Comparison of ENCODE assay signal across 16 mouse cellular contexts in genomic region chr3:7007811-7008359, GRCm38 (mm10).
DNase-seq lines count a peak whose midpoint lies in the region; ATAC-seq lines count a peak whose summit lies in the region.
"Had no signal": no experiment of that assay in that cellular context is flagged by ENCODE, and none has a peak within 500 bp of the region (broad histone marks: within the 10 kb centered on the region; RNA-seq: fewer than 3 reads in every experiment).

No protein-coding gene starts in this region.

- no peaks in the 10 kb centered on the region for H3K27me3 ChIP-seq in embryonic facial prominence, embryonic 12.5 days
- H3K27me3 ChIP-seq in limb, embryonic 10.5 days (ENCODE audit: low read depth, poor library complexity, severe bottlenecking): no peaks in the 10 kb centered on the region
- H3K27me3 ChIP-seq in midbrain, embryonic 15.5 days (replicated peaks): no peaks in the 10 kb centered on the region
- H3K27me3 ChIP-seq: liver, embryonic 15.5 days had no signal

- no peak overlapping the region for H3K4me3 ChIP-seq in embryonic facial prominence, embryonic 12.5 days
- H3K4me3 ChIP-seq in limb, embryonic 10.5 days: no peak overlapping the region
- H3K4me3 ChIP-seq in midbrain, embryonic 15.5 days: no peak overlapping the region
- H3K4me3 ChIP-seq: heart, embryonic 10.5 days; liver, embryonic 15.5 days had no signal

- no peaks in the 10 kb centered on the region for H3K36me3 ChIP-seq in embryonic facial prominence, embryonic 12.5 days
- no peaks in the 10 kb centered on the region for H3K36me3 ChIP-seq in limb, embryonic 10.5 days
- no peaks in the 10 kb centered on the region for H3K36me3 ChIP-seq in midbrain, embryonic 15.5 days (replicated peaks)
- H3K36me3 ChIP-seq: heart, embryonic 10.5 days; liver, embryonic 15.5 days had no signal

- no peaks in the 10 kb centered on the region for H3K9me3 ChIP-seq in embryonic facial prominence, embryonic 12.5 days
- H3K9me3 ChIP-seq in limb, embryonic 10.5 days (replicated peaks): no peaks in the 10 kb centered on the region
- no peaks in the 10 kb centered on the region for H3K9me3 ChIP-seq in midbrain, embryonic 15.5 days
- H3K9me3 ChIP-seq: heart, embryonic 10.5 days; liver, embryonic 15.5 days had no signal

- H3K4me1 ChIP-seq in embryonic facial prominence, embryonic 12.5 days: no peaks in the 10 kb centered on the region
- peaks cover 19% of the 10 kb centered on the region; the same call in 1 of the 2 replicates for H3K4me1 ChIP-seq in limb, embryonic 10.5 days
- H3K4me1 ChIP-seq in midbrain, embryonic 15.5 days: peaks cover 18% of the 10 kb centered on the region
- H3K4me1 ChIP-seq: heart, embryonic 10.5 days; liver, embryonic 15.5 days had no signal

- 31% methylated on average over 5 of the region's 5 CpGs for WGBS in embryonic facial prominence, embryonic 12.5 days
- 58% methylated on average over 5 of the region's 5 CpGs for WGBS in limb, embryonic 10.5 days
- 33% methylated on average over 5 of the region's 5 CpGs for WGBS in midbrain, embryonic 15.5 days

- peak; percentile 5 for DNase-seq in left cerebral cortex, postnatal 4 days
- DNase-seq in left cerebral cortex, postnatal 25 days (ENCODE audit: low spot score in 2 of 2): no peak
- DNase-seq in limb, embryonic 10.5 days (ENCODE audit: low spot score): no peak
- DNase-seq in spleen, adult 12 weeks (ENCODE audit: low spot score): no peak
- no peak for DNase-seq in urinary bladder, postnatal 36 days (ENCODE audit: low spot score in 2 of 2)
- no peak for DNase-seq in layer of hippocampus, adult 9-11 months
- DNase-seq: adrenal gland, postnatal 25 days; gastrocnemius, postnatal 25 days; heart, postnatal 4 days; thymus, postnatal 36 days had no signal

- H3K27ac ChIP-seq in embryonic facial prominence, embryonic 12.5 days: peak overlapping the region; percentile 67
- peak overlapping the region; percentile 47; the same call in 1 of the 2 replicates for H3K27ac ChIP-seq in limb, embryonic 10.5 days
- H3K27ac ChIP-seq in midbrain, embryonic 15.5 days: peak overlapping the region; percentile 74
- H3K27ac ChIP-seq: heart, embryonic 10.5 days; kidney, postnatal 0 days; liver, embryonic 15.5 days had no signal

- peak; percentile 69; the same call in 1 of the 2 replicates for ATAC-seq in embryonic facial prominence, embryonic 12.5 days (ENCODE audit: insufficient number of reproducible peaks, insufficient read depth, low FRiP score, low TSS enrichment)
- no peak for ATAC-seq in midbrain, embryonic 15.5 days (replicated peaks)
- ATAC-seq: intestine, embryonic 16.5 days had no signal

- intact Hi-C loops in left cerebral cortex, postnatal 4 days (cut with DNase I): no loop called here
- intact Hi-C loops in left cerebral cortex, postnatal 25 days (cut with DNase I): no loop called here

- no peak overlapping the region for H3K9ac ChIP-seq in embryonic facial prominence, embryonic 12.5 days
- no peak overlapping the region for H3K9ac ChIP-seq in midbrain, embryonic 15.5 days
- H3K9ac ChIP-seq: liver, embryonic 15.5 days had no signal

- no peak overlapping the region for H3K4me2 ChIP-seq in embryonic facial prominence, embryonic 12.5 days (replicated peaks)
- H3K4me2 ChIP-seq in midbrain, embryonic 15.5 days: peak overlapping the region; percentile 14; the same call in 1 of the 2 replicates
- H3K4me2 ChIP-seq: liver, embryonic 15.5 days had no signal
